Mouse (Mus musculus) MEL (cell line): ENCODE results near the gene Fzd9.

Source experiments
- CHD2 ChIP-seq: IDR thresholded peaks from 2 replicates; pipeline ENCODE4 v1.6.1; 2011; ENCODE audit warnings: low read length, improper control_type of control experiment
- CTCF ChIP-seq, 3 experiments: IDR thresholded peaks in 2 of 3; conservative IDR thresholded peaks in 1 of 3; 2 replicates each; pipeline ENCODE4 v1.5.1; 2011 to 2012; ENCODE audit warnings: low read length in 3 of 3, low read depth in 2 of 3, mild to moderate bottlenecking in 2 of 3, improper control_type of control experiment in 1 of 3, inconsistent platforms in 1 of 3, mixed read lengths in 1 of 3, moderate library complexity in 1 of 3; ENCODE audit not compliant: control insufficient read depth in 1 of 3, insufficient read depth in 1 of 3, poor library complexity in 1 of 3, severe bottlenecking in 1 of 3
- E2F4 ChIP-seq: IDR thresholded peaks from 2 replicates; pipeline ENCODE4 v1.6.1; 2011; ENCODE audit warnings: low read depth, low read length, improper control_type of control experiment, borderline replicate concordance
- EP300 ChIP-seq, 2 experiments: IDR thresholded peaks; 2 replicates each; pipeline ENCODE4 v1.6.1; 2011; ENCODE audit warnings: improper control_type of control experiment in 2 of 2, low read length in 2 of 2, low read depth in 1 of 2, mild to moderate bottlenecking in 1 of 2
- GABPA ChIP-seq: IDR thresholded peaks from 2 replicates; pipeline ENCODE4 v1.6.1; 2012; ENCODE audit warnings: low read depth, mild to moderate bottlenecking, inconsistent platforms, low read length, improper control_type of control experiment, moderate library complexity
- HCFC1 ChIP-seq: IDR thresholded peaks from 2 replicates; pipeline ENCODE4 v1.6.1; 2012; ENCODE audit warnings: low read depth, mild to moderate bottlenecking, inconsistent platforms, low read length, improper control_type of control experiment, moderate library complexity
- KAT2A ChIP-seq: conservative IDR thresholded peaks from 2 replicates; pipeline ENCODE4 v1.6.1; 2012; ENCODE audit warnings: low read depth, low read length, improper control_type of control experiment, inconsistent platforms
- POLR2A ChIP-seq, 2 experiments: IDR thresholded peaks; 2 replicates each; pipeline ENCODE4 v1.6.1; 2011 to 2012; ENCODE audit warnings: low read length in 2 of 2, mild to moderate bottlenecking in 2 of 2, control low read depth in 1 of 2, improper control_type of control experiment in 1 of 2, low read depth in 1 of 2, moderate library complexity in 1 of 2; ENCODE audit not compliant: control insufficient read depth in 1 of 2, insufficient read depth in 1 of 2, poor library complexity in 1 of 2
- RAD21 ChIP-seq: IDR thresholded peaks from 2 replicates; pipeline ENCODE4 v1.6.1; 2011; ENCODE audit warnings: mild to moderate bottlenecking, low read depth, low read length, improper control_type of control experiment
- USF1 ChIP-seq: IDR thresholded peaks from 2 replicates; pipeline ENCODE4 v1.6.1; 2014; ENCODE audit warnings: low read depth, mild to moderate bottlenecking, inconsistent platforms, low read length, improper control_type of control experiment, moderate library complexity
- ZKSCAN1 ChIP-seq: IDR thresholded peaks from 2 replicates; pipeline ENCODE4 v1.6.1; 2012; ENCODE audit warnings: low read depth, mild to moderate bottlenecking, inconsistent platforms, low read length, improper control_type of control experiment, moderate library complexity

- TF ChIP-seq CHD2: no peak
- no peak for TF ChIP-seq E2F4
- TF ChIP-seq CTCF (IDR thresholded peaks at IDR 0.05 in 2 of 3, conservative IDR thresholded peaks at IDR 0.05 in 1 of 3; ENCODE audit: control insufficient read depth in 1 of 3, insufficient read depth in 1 of 3, low read depth in 2 of 3, low read length in 3 of 3, poor library complexity in 1 of 3, severe bottlenecking in 1 of 3): no peak
- TF ChIP-seq ZKSCAN1: no peak
- TF ChIP-seq POLR2A (IDR thresholded peaks at IDR 0.05; ENCODE audit: control insufficient read depth in 1 of 2, insufficient read depth in 1 of 2, low read depth in 1 of 2, low read length in 2 of 2, poor library complexity in 1 of 2): no peak
- no peak for TF ChIP-seq HCFC1
- no peak for TF ChIP-seq KAT2A
- TF ChIP-seq EP300 (IDR thresholded peaks at IDR 0.05; ENCODE audit: low read depth in 1 of 2, low read length in 2 of 2): no peak
- no peak for TF ChIP-seq GABPA
- TF ChIP-seq USF1: no peak
- TF ChIP-seq RAD21: no peak
These were observed 13.0 kb upstream of the Fzd9 start for GRCm38 (mm10) chr5:135263866-135264503.
